33 mouse cellular contexts compared by ENCODE assay signal in the genomic region with DNA sequence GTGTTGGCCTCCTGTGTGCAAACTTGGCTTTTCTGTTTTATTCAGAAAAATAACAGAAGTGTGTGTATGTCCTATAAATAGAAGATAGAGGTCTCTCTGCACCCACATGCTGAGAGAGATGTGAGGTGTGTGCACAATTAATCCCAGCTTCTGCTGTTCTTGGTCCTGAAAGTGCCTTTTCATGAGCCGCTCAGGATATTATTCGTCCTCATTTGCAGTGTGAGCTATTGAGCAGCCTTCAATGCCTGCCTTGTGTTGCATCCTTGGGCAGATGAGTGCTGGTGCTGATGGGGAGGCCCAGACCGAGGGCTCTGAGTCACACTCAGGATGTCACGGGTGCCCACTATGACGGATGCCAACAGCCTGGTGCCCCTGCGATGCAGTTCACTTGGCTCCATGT.
DNase-seq lines count a peak whose midpoint lies in the region; ATAC-seq and TF ChIP-seq lines count a peak whose summit lies in the region.
"Had no signal": no experiment of that assay in that cellular context is flagged by ENCODE, and none has a peak within 500 bp of the region (broad histone marks: within the 10 kb centered on the region; RNA-seq: fewer than 3 reads in every experiment).

No protein-coding gene starts in this region.

- 63% methylated on average over 6 of the region's 6 CpGs for WGBS in hindbrain, postnatal 0 days
- WGBS in hindbrain, embryonic 10.5 days = 92% methylated on average over 6 of the region's 6 CpGs
- 86% methylated on average over 6 of the region's 6 CpGs for WGBS in midbrain, embryonic 14.5 days
- 94% methylated on average over 6 of the region's 6 CpGs for WGBS in midbrain, embryonic 11.5 days

- H3K27ac ChIP-seq in hindbrain, postnatal 0 days = no peak overlapping the region
- H3K27ac ChIP-seq in hindbrain, embryonic 10.5 days = no peak overlapping the region
- no peak overlapping the region for H3K27ac ChIP-seq in midbrain, embryonic 14.5 days (replicated peaks; ENCODE audit: low read depth, low read length)
- H3K27ac ChIP-seq in midbrain, embryonic 11.5 days (ENCODE audit: low read depth, low read length) = no peak overlapping the region
- H3K27ac ChIP-seq: embryonic facial prominence, embryonic 12.5 days; heart, adult 2 months; hindbrain, embryonic 15.5 days; limb, embryonic 10.5 days; limb, embryonic 15.5 days; liver, embryonic 13.5 days; stomach, postnatal 0 days had no signal

- H3K4me3 ChIP-seq in hindbrain, postnatal 0 days (ENCODE audit: low read length) = no peak overlapping the region
- H3K4me3 ChIP-seq in hindbrain, embryonic 10.5 days = no peak overlapping the region
- no peak overlapping the region for H3K4me3 ChIP-seq in midbrain, embryonic 14.5 days (replicated peaks; ENCODE audit: low read depth, low read length)
- no peak overlapping the region for H3K4me3 ChIP-seq in midbrain, embryonic 11.5 days (ENCODE audit: low read depth, low read length)
- H3K4me3 ChIP-seq: embryonic facial prominence, embryonic 12.5 days; heart, adult 2 months; heart, embryonic 12.5 days; hindbrain, embryonic 15.5 days; limb, embryonic 10.5 days; limb, embryonic 15.5 days; liver, embryonic 13.5 days; megakaryocyte, embryonic 14.5 days had no signal

- H3K9ac ChIP-seq in hindbrain, postnatal 0 days (replicated peaks; ENCODE audit: low read length) = no peak overlapping the region
- no peak overlapping the region for H3K9ac ChIP-seq in midbrain, embryonic 14.5 days (replicated peaks; ENCODE audit: low read length)
- no peak overlapping the region for H3K9ac ChIP-seq in midbrain, embryonic 11.5 days (ENCODE audit: low read length)
- H3K9ac ChIP-seq: embryonic facial prominence, embryonic 12.5 days; heart, embryonic 12.5 days; hindbrain, embryonic 15.5 days; limb, embryonic 15.5 days; liver, embryonic 13.5 days had no signal

- no peaks in the 10 kb centered on the region for H3K27me3 ChIP-seq in hindbrain, postnatal 0 days (ENCODE audit: insufficient read depth, low read length)
- peaks cover 3% of the 10 kb centered on the region; the same call in 1 of the 2 replicates for H3K27me3 ChIP-seq in hindbrain, embryonic 10.5 days (ENCODE audit: insufficient read depth, poor library complexity, severe bottlenecking)
- no peaks in the 10 kb centered on the region for H3K27me3 ChIP-seq in midbrain, embryonic 14.5 days (ENCODE audit: control insufficient read depth, insufficient read depth, low read length)
- no peaks in the 10 kb centered on the region for H3K27me3 ChIP-seq in midbrain, embryonic 11.5 days (ENCODE audit: control insufficient read depth, insufficient read depth, low read length)
- H3K27me3 ChIP-seq: embryonic facial prominence, embryonic 12.5 days; hindbrain, embryonic 15.5 days; limb, embryonic 15.5 days; Patski had no signal

- peak; percentile 51 for DNase-seq in hindbrain, postnatal 0 days (ENCODE audit: low spot score)
- DNase-seq in hindbrain, embryonic 10.5 days (ENCODE audit: low spot score) = no peak
- DNase-seq in layer of hippocampus, adult 9-11 months = peak; percentile 31
- no peak for DNase-seq in layer of hippocampus, postnatal 25 days (ENCODE audit: extremely low spot score in 1 of 2, low spot score in 1 of 2)
- DNase-seq in midbrain, embryonic 14.5 days = peak; percentile 42
- no peak for DNase-seq in midbrain, embryonic 11.5 days (ENCODE audit: low spot score, missing footprints)
- peak; percentile 69 for DNase-seq in brain, adult 2 months (ENCODE audit: low read depth, low spot score)
- DNase-seq in yolk sac, embryonic 10.5 days (ENCODE audit: low spot score) = no peak
- DNase-seq: adrenal gland, postnatal 10 days; cerebellum, adult 11-12 months; cerebellum, adult 9-11 months; embryo, embryonic 11 days; heart, adult 2 months; heart, postnatal 4 days; kidney, adult 9 months; kidney, postnatal 25 days; liver, embryonic 13.5 days; lung, adult 18-20 months; lung, postnatal 4 days; right cerebral cortex, postnatal 4 days; thymus, adult 2 months; thymus, postnatal 36 days had no signal

- no peaks in the 10 kb centered on the region for H3K36me3 ChIP-seq in hindbrain, postnatal 0 days (ENCODE audit: insufficient read depth, low read length)
- no peaks in the 10 kb centered on the region for H3K36me3 ChIP-seq in hindbrain, embryonic 10.5 days
- no peaks in the 10 kb centered on the region for H3K36me3 ChIP-seq in midbrain, embryonic 14.5 days (ENCODE audit: control insufficient read depth, insufficient read depth, low read length)
- H3K36me3 ChIP-seq in midbrain, embryonic 11.5 days (ENCODE audit: control insufficient read depth, insufficient read depth, low read length) = no peaks in the 10 kb centered on the region
- H3K36me3 ChIP-seq: embryonic facial prominence, embryonic 12.5 days; heart, embryonic 12.5 days; hindbrain, embryonic 15.5 days; limb, embryonic 10.5 days; limb, embryonic 15.5 days; liver, embryonic 13.5 days had no signal

- TF ChIP-seq CTCF in hindbrain, postnatal 0 days (IDR thresholded peaks at IDR 0.05; ENCODE audit: low read depth) = peak; percentile 18; the same call in 1 of the 2 replicates

- peaks cover 12% of the 10 kb centered on the region for H3K4me1 ChIP-seq in hindbrain, postnatal 0 days (ENCODE audit: insufficient read depth, low read length)
- peaks cover 18% of the 10 kb centered on the region for H3K4me1 ChIP-seq in hindbrain, embryonic 10.5 days (replicated peaks)
- H3K4me1 ChIP-seq in midbrain, embryonic 14.5 days (ENCODE audit: control insufficient read depth, insufficient read depth, low read length) = peaks cover 12% of the 10 kb centered on the region; the same call in 1 of the 2 replicates
- no peaks in the 10 kb centered on the region for H3K4me1 ChIP-seq in midbrain, embryonic 11.5 days (ENCODE audit: control insufficient read depth, insufficient read depth, low read length)
- H3K4me1 ChIP-seq: embryonic facial prominence, embryonic 12.5 days; heart, embryonic 12.5 days; limb, embryonic 15.5 days; liver, embryonic 13.5 days; megakaryocyte, embryonic 14.5 days had no signal

- H3K9me3 ChIP-seq in hindbrain, postnatal 0 days (ENCODE audit: low read length) = no peaks in the 10 kb centered on the region
- H3K9me3 ChIP-seq in hindbrain, embryonic 10.5 days = no peaks in the 10 kb centered on the region
- no peaks in the 10 kb centered on the region for H3K9me3 ChIP-seq in midbrain, embryonic 14.5 days (ENCODE audit: control insufficient read depth, low read length)
- no peaks in the 10 kb centered on the region for H3K9me3 ChIP-seq in midbrain, embryonic 11.5 days (ENCODE audit: control insufficient read depth, low read length)
- H3K9me3 ChIP-seq: embryonic facial prominence, embryonic 12.5 days; heart, embryonic 12.5 days; hindbrain, embryonic 15.5 days; limb, embryonic 10.5 days; limb, embryonic 15.5 days; liver, embryonic 13.5 days had no signal

- ATAC-seq in hindbrain, postnatal 0 days = peak; percentile 69
- no peak for ATAC-seq in midbrain, embryonic 14.5 days (ENCODE audit: low FRiP score, low TSS enrichment)
- no peak for ATAC-seq in midbrain, embryonic 11.5 days (ENCODE audit: low FRiP score)
- ATAC-seq: forebrain, embryonic 14.5 days; intestine, embryonic 16.5 days; lung, postnatal 0 days; Patski had no signal

- no peak overlapping the region for H3K4me2 ChIP-seq in hindbrain, postnatal 0 days (ENCODE audit: low read depth, low read length)
- H3K4me2 ChIP-seq in midbrain, embryonic 14.5 days (ENCODE audit: low read length) = no peak overlapping the region
- H3K4me2 ChIP-seq in midbrain, embryonic 11.5 days = no peak overlapping the region
- H3K4me2 ChIP-seq: embryonic facial prominence, embryonic 12.5 days; heart, embryonic 12.5 days; hindbrain, embryonic 15.5 days; limb, embryonic 15.5 days; liver, embryonic 13.5 days had no signal

Comparison
In these comparisons a context has a peak if more than half of its experiments do, and no peak if none do; other contexts are left out.
1. DNase-seq: peak in hindbrain, postnatal 0 days (single experiment), layer of hippocampus, adult 9-11 months (single experiment), midbrain, embryonic 14.5 days (single experiment) and brain, adult 2 months (single experiment); none in hindbrain, embryonic 10.5 days (single experiment), layer of hippocampus, postnatal 25 days (0 of 2), midbrain, embryonic 11.5 days (single experiment) and yolk sac, embryonic 10.5 days (single experiment).